Mouse (Mus musculus): ENCODE results near the gene Ccdc78. TPM values are rescaled to one million over a fixed set of nuclear protein-coding genes. Genes with fewer than 3 reads are reported as not detected.
"Not testable (repeated sequence)": the region's sequence is repeated elsewhere in the genome, so short reads cannot be mapped to it uniquely, and the experiment has no call there.

The Ccdc78 gene
- 0.40 and 0.63 TPM in 2 replicates for polyA plus RNA-seq (2016; fragmentation: Nextera tagmentation; extraction: Ambion mirVana)

DNA sequence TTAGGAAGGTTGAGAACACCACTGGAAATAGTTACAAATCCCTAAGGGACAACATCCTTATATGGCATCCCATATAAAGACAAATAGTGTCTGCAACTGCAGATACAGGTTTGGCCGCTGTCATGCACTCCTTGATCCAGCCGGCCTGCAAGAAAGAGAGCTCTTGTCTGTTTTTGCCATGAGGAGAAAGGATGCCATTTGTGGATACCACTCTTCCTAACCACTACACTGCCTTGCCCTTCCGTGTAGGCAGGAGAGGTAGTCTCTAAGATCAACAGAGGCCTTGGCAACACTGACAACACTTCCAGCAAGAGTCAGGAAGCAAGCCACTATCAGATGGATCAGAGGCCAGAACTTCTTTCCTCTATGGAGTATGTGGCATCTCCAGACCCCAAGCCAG lies at the start of gene Ccdc78:
Gene Ccdc78 (plus strand): TSS at position 301 of the 400 bp plus-strand sequence.
- peak within 1 kb of the TSS; percentile 82; the same call in 1 of the 2 replicates for H3K9ac ChIP-seq
- ATAC-seq (ENCODE audit: low FRiP score): no peak
- H3K27me3 ChIP-seq: no peaks in the 10 kb centered on the region
- no peaks in the 10 kb centered on the region for H3K9me3 ChIP-seq (replicated peaks)
- peak within 1 kb of the TSS; percentile 79 for H3K4me2 ChIP-seq (replicated peaks)
- H3K27ac ChIP-seq: peak within 1 kb of the TSS; percentile 93
- peak within 1 kb of the TSS; percentile 68 for H3K4me3 ChIP-seq
- H3K4me1 ChIP-seq: peaks cover 32% of the 10 kb centered on the region
- WGBS: 86% methylated on average over 3 of the region's 3 CpGs
- H3K36me3 ChIP-seq: peaks cover 56% of the 10 kb centered on the region

DNA sequence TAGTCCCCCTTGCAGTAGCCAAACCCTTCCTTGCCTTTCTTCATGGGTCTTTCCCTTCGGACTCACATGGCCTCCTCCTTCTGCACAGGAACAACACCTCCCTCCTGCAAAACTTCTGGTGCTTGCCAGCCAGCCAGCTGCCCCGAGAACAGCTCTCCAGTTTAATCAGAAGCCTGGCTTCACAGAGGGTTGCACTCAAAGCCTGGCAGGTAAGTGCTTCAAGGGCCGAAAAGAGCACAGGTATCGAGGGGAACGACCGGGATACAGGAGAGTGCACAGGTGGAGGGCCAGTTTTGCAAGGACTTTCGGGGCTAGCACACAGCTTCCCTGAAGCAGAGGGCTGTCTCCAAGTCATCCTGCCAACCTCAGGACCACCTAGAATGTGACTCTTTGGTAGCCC lies 47.5 kb upstream of the Ccdc78 start:
- no peaks in the 10 kb centered on the region; the same call in 1 of the 2 replicates for H3K27me3 ChIP-seq
- no peaks in the 10 kb centered on the region for H3K9me3 ChIP-seq (replicated peaks)
- no peak for ATAC-seq (ENCODE audit: low FRiP score)
- no peak overlapping the region for H3K4me2 ChIP-seq (replicated peaks)
- H3K27ac ChIP-seq: no peak overlapping the region
- H3K9ac ChIP-seq: no peak overlapping the region
- no peaks in the 10 kb centered on the region for H3K36me3 ChIP-seq
- H3K4me1 ChIP-seq: no peaks in the 10 kb centered on the region
- 85% methylated on average over 7 of the region's 7 CpGs for WGBS
- no peak overlapping the region for H3K4me3 ChIP-seq

DNA sequence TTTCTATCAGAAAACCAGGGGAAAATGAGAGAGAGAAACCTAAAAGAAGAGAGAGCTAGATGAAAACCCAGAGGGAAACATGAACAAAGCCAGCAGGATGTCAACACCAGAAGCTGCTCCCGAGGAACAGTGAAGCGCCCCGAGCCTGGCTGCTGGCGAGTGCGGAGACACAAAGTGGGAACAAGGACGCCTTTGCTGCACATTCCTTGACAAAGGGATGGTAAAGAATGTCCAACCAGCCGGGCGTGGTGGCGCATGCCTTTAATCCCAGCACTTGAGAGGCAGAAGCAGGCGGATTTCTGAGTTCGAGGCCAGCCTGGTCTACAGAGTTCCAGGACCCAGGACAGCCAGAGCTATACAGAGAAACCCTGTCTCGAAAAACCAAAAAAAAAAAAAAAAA lies 44.9 kb upstream of the Ccdc78 start:
- H3K36me3 ChIP-seq; H3K4me3 ChIP-seq; H3K4me2 ChIP-seq (replicated peaks); H3K9me3 ChIP-seq (replicated peaks); H3K9ac ChIP-seq; H3K27me3 ChIP-seq; ATAC-seq (ENCODE audit: low FRiP score); H3K4me1 ChIP-seq; H3K27ac ChIP-seq: not testable (repeated sequence)
- 71% methylated on average over 12 of the region's 12 CpGs for WGBS

DNA sequence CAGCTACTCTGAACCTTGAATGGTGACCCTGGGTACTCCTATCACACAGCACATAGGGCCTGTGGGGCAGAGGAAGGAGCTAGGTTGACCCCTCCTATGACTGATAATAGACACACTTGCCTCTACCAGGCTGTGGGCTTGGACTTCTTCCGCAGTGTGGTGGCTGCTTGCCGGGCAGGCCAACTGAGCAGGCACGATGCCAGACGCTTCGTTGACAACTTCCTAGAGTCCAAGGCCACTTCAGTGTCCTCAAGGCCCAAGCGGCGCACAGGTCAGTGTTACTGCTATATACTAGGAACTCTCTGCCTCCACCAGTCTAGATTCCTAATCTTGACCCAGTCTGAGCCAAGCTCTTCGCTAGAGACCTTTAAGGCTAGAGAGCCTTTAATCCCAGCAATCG lies 42.5 kb upstream of the Ccdc78 start:
- no peak overlapping the region for H3K4me3 ChIP-seq
- H3K9ac ChIP-seq: no peak overlapping the region
- no peaks in the 10 kb centered on the region for H3K36me3 ChIP-seq
- no peaks in the 10 kb centered on the region for H3K4me1 ChIP-seq
- no peak overlapping the region for H3K27ac ChIP-seq
- WGBS: 89% methylated on average over 9 of the region's 9 CpGs
- peaks cover 3% of the 10 kb centered on the region; the same call in 1 of the 2 replicates for H3K27me3 ChIP-seq
- no peak for ATAC-seq (ENCODE audit: low FRiP score)
- H3K4me2 ChIP-seq (replicated peaks): no peak overlapping the region
- H3K9me3 ChIP-seq (replicated peaks): no peaks in the 10 kb centered on the region

DNA sequence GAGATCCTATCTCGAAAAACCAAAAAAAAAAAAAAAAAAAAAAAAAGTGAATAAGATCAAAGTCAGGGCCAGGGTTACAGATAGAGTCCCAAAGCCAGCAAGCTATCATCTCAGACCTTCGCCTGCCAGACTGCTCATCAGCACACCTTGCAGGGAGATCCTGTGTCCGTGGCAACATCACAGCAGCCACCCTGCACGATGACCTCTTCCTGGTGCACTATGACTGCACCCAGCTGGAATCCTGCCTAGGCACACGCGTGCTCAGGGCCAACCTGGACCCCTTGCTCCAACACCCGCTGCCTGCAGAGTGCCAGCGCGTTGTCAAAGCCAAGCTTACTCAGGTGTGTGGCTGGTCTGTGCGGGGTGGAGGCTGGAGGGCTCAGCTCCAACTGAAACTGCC lies 42.1 kb upstream of the Ccdc78 start:
- Histone ChIP-seq H3K9me3 (replicated peaks) (no peaks in the 10 kb centered on the region), H3K4me1 (no peaks in the 10 kb centered on the region), H3K36me3 (no peaks in the 10 kb centered on the region), H3K4me2 (replicated peaks) (no peak overlapping the region), H3K4me3 (no peak overlapping the region), H3K27me3 (peaks cover 3% of the 10 kb centered on the region; the same call in 1 of the 2 replicates), H3K27ac (no peak overlapping the region), H3K9ac (no peak overlapping the region)
- ATAC-seq (ENCODE audit: low FRiP score): no peak
- 79% methylated on average over 10 of the region's 10 CpGs for WGBS

DNA sequence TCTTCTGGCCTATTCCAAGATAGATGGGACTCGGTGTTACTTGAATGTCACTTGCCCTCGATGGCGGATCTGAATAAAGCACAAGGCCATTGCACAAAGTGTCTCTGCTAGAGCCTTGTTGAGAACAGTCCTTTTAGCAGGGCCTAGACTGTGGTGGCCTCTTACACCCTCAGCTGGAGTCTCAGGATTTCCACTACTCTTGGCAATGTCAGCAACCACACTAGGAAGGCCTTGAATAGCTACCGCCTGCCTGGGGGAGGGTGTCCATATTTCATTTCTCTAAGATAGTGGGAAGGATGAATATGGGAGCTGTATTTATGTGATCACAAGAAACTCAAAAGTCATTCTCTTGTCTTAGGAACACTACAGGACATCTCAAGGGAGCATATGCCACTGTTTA lies 38.1 kb upstream of the Ccdc78 start:
- no peaks in the 10 kb centered on the region for H3K36me3 ChIP-seq
- H3K27ac ChIP-seq: no peak overlapping the region
- H3K4me3 ChIP-seq: no peak overlapping the region
- ATAC-seq (ENCODE audit: low FRiP score): no peak
- H3K9ac ChIP-seq: no peak overlapping the region
- WGBS: 90% methylated on average over 4 of the region's 4 CpGs
- peaks cover 3% of the 10 kb centered on the region; the same call in 1 of the 2 replicates for H3K27me3 ChIP-seq
- H3K9me3 ChIP-seq (replicated peaks): no peaks in the 10 kb centered on the region
- no peak overlapping the region for H3K4me2 ChIP-seq (replicated peaks)
- H3K4me1 ChIP-seq: peaks cover 6% of the 10 kb centered on the region; the same call in 1 of the 2 replicates

DNA sequence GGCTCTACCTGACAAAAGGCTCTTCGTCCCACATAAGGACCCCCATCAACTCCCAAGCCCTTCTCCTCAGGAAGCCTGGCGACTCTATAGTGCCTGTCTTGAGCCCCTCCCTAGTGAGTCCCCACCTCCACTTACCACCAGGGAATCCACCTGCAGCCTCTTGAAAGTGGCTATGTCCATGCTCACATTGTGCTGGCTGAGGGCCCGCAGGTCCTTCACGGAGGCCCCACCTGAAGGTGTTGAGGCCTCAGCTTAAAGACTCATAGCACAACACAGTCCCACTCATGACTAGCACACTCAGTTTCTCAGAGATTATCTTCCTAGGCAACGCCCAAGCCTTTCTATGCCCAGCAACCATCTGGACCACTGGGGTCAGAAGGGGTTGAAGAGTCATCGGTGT lies 37.1 kb upstream of the Ccdc78 start:
- Histone ChIP-seq H3K9ac (no peak overlapping the region), H3K4me2 (replicated peaks) (no peak overlapping the region), H3K4me1 (peaks cover 6% of the 10 kb centered on the region; the same call in 1 of the 2 replicates), H3K4me3 (no peak overlapping the region), H3K27me3 (peaks cover 3% of the 10 kb centered on the region; the same call in 1 of the 2 replicates), H3K9me3 (replicated peaks) (no peaks in the 10 kb centered on the region), H3K36me3 (no peaks in the 10 kb centered on the region), H3K27ac (no peak overlapping the region)
- no peak for ATAC-seq (ENCODE audit: low FRiP score)
- WGBS: 88% methylated on average over 6 of the region's 6 CpGs

DNA sequence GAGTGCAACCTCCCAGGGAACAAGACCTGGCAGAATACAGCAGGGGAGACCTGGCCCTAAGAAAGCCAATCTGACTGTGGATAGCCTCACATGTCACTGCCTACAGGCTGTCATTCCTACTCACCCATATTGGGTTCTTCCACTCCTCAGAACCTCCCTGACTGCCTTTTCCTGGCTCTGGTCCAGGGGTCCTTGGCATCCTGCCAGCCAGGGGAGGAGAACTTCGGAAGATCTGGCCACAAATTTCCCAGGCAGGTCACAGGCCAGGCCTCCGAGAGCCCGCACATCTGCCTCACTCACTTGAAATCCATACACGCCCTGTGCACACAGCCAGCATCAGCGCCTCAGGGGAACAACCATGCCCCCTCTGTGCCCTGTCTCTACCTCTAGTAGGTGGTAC lies 34.9 kb upstream of the Ccdc78 start:
- H3K9ac ChIP-seq: 0 out of 2 replicates have a peak overlapping the region, but pooled peaks have one; percentile 13
- peaks cover 6% of the 10 kb centered on the region; the same call in 1 of the 2 replicates for H3K4me1 ChIP-seq
- H3K27me3 ChIP-seq: 0 out of 2 replicates have a peak, but pooled peaks cover 1% of the 10 kb centered on the region
- WGBS: 73% methylated on average over 5 of the region's 5 CpGs
- H3K36me3 ChIP-seq: no peaks in the 10 kb centered on the region
- no peak overlapping the region for H3K27ac ChIP-seq
- H3K4me2 ChIP-seq (replicated peaks): no peak overlapping the region
- no peak for ATAC-seq (ENCODE audit: low FRiP score)
- no peak overlapping the region for H3K4me3 ChIP-seq
- H3K9me3 ChIP-seq (replicated peaks): no peaks in the 10 kb centered on the region

DNA sequence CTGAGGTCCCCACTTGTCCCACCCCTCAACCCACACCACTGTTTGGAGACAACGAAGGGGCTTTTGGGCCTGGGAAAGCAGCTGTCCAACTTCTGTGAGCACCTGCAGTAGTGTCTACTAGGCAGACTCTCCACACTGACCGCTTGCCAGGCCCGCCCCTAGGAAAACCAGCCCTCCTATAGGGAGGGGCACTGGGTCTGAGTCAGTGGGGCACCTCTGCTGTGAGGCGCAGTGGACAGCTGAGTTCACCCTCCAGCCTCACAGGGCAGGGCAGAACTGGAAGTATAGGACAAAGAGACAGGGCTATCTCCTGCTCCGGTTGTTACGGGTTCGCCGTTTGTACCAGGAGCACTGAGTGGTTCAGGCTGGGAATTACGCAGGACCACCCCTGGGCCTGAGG lies 32.1 kb upstream of the Ccdc78 start, which contains the start of gene Msln:
Gene Msln (minus strand): TSS at position 138 of the 400 bp plus-strand sequence.
- ATAC-seq (ENCODE audit: low FRiP score): no peak

DNA sequence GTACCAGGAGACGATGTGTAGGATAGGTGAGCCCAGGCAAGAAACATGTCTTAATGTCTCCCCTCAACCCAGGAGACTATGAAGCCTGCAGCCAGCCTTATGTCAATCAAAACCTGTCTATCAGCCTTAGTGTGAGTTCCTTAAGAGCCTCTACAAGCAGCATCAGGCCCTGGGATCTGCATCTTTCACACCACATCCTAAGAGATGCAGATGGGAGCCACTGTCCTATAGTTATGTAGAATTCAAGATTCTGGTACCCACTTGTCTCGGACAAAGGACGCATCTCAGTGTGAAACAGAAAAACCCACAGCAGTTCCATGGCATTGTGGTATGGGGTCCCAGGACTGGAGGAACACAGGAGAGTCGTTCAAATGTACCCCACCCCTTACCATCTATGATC lies 31.3 kb upstream of the Ccdc78 start:
- ATAC-seq (ENCODE audit: low FRiP score): no peak
- WGBS: 84% methylated on average over 4 of the region's 4 CpGs
- no peak overlapping the region for H3K4me3 ChIP-seq
- no peak overlapping the region for H3K9ac ChIP-seq
- no peak overlapping the region for H3K4me2 ChIP-seq (replicated peaks)
- no peaks in the 10 kb centered on the region for H3K36me3 ChIP-seq
- H3K9me3 ChIP-seq (replicated peaks): no peaks in the 10 kb centered on the region
- peaks cover 6% of the 10 kb centered on the region; the same call in 1 of the 2 replicates for H3K4me1 ChIP-seq
- H3K27me3 ChIP-seq: 0 out of 2 replicates have a peak, but pooled peaks cover 9% of the 10 kb centered on the region
- no peak overlapping the region for H3K27ac ChIP-seq

More for the DNA sequence above, 32.1 kb upstream of the Ccdc78 start, which contains the start of gene Msln:
- H3K27me3 ChIP-seq: 0 out of 2 replicates have a peak, but pooled peaks cover 8% of the 10 kb centered on the region
- H3K27ac ChIP-seq: no peak within 1 kb of the TSS
- H3K36me3 ChIP-seq: no peaks in the 10 kb centered on the region
- H3K4me2 ChIP-seq (replicated peaks): no peak within 1 kb of the TSS
- peaks cover 6% of the 10 kb centered on the region; the same call in 1 of the 2 replicates for H3K4me1 ChIP-seq
- WGBS: 85% methylated on average over 9 of the region's 9 CpGs
- H3K4me3 ChIP-seq: no peak within 1 kb of the TSS
- H3K9me3 ChIP-seq (replicated peaks): no peaks in the 10 kb centered on the region
- no peak within 1 kb of the TSS for H3K9ac ChIP-seq

DNA sequence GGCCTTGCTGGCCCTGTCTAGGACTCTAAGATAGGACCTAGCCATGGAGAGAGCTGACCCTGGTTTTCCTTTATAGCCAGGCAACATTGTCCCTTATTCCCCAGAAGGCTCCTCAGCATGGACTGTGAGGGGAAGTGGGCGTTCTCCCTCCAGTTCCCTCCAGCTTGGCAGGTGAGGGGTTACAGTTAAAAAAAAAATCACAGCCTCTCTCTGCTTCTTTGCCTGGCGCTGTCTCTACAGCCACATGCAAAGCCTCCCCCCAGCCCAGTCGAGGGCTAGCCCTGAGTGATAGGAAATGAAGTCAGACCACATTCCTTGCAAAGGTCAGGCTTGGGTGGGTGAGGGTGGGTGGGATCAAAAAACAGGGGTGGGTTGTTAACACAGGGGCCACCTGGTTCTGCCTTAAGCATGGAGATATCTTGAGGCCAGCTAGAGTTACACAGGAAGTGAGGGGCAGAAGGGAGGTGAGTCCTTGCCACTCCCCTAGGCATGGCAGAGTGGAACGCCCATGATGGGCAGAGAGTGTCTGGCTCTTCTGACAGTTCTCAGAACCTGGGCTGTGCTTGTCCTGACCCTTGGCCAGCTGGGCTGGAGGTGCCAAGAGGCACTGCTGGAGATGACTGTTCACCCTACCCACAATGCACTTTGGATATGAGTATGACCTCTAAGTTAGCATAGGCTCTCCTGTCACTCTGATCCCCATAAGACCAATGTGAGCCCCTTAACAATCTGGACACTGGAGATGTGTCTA lies 30.6 kb upstream of the Ccdc78 start:
- H3K27ac ChIP-seq: no peak overlapping the region
- no peak overlapping the region for H3K4me2 ChIP-seq (replicated peaks)
- H3K4me3 ChIP-seq: no peak overlapping the region
- H3K9ac ChIP-seq: no peak overlapping the region
- no peaks in the 10 kb centered on the region for H3K9me3 ChIP-seq (replicated peaks)
- WGBS: 51% methylated on average over 4 of the region's 4 CpGs
- H3K4me1 ChIP-seq: peaks cover 6% of the 10 kb centered on the region; the same call in 1 of the 2 replicates
- 0 out of 2 replicates have a peak, but pooled peaks cover 9% of the 10 kb centered on the region for H3K27me3 ChIP-seq
- no peak for ATAC-seq (ENCODE audit: low FRiP score)
- no peaks in the 10 kb centered on the region for H3K36me3 ChIP-seq

DNA sequence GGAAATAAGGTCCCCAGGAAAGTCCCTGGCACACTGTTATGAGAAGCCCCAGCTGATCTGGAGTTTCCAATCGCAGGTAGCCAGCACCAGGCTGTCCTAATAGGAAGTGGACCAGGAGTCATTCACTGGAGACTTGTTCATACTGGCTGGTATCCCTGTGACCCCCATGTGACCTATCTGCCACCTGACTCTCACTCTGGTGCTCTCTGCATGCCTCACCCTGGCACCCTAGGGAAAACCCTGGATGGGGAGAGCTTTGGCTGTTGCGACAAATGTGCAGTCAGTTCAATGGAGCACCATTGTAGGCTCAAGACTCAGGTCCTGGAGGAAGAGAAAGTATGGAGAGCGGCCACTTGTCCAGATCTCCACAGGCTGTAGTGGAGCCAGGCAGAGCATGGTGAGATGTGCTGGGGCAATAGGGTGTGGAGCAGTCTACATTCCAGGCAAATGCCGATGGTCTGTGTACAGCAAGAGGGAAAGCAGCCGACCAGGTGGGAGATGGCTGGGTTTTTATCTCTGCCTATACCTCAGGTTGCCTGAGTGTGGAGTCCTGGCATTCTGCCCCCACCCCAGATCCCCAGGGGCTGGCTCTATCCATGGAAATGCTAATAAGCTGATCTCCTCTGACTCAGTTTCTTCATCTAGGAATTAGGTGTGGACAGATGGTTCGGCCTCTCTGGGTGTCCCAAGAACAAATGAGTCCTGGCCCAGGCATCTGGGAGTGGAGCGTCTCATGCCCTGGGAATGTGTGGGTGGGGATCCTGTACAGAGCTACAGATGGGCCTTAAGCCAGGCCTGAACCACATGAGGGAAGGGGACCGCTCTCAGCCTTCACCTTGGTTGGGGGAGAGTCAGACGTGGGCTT lies 29.8 kb upstream of the Ccdc78 start:
- H3K36me3 ChIP-seq: no peaks in the 10 kb centered on the region
- H3K4me1 ChIP-seq: peaks cover 3% of the 10 kb centered on the region; the same call in 1 of the 2 replicates
- H3K4me2 ChIP-seq (replicated peaks): no peak overlapping the region
- 0 out of 2 replicates have a peak, but pooled peaks cover 9% of the 10 kb centered on the region for H3K27me3 ChIP-seq
- H3K27ac ChIP-seq: no peak overlapping the region
- H3K4me3 ChIP-seq: no peak overlapping the region
- no peak for ATAC-seq (ENCODE audit: low FRiP score)
- H3K9ac ChIP-seq: no peak overlapping the region
- H3K9me3 ChIP-seq (replicated peaks): no peaks in the 10 kb centered on the region
- WGBS: 84% methylated on average over 9 of the region's 9 CpGs

Measured in hindbrain, embryonic 12.5 days (tissue).